Mouse (Mus musculus) cerebellum, adult 2 months (tissue): ENCODE results near the gene 4933428G20Rik. TPM values are rescaled to one million over a fixed set of nuclear protein-coding genes. Genes with fewer than 3 reads are reported as not detected.
A peak's percentile ranks its signal among the peaks of the same experiment; 100 is the strongest.

Experiments used
- DNase-seq, 2 experiments: peaks; one replicate each; pipeline ENCODE4 v3.0.0; 2021
- H3K27ac ChIP-seq: fragments of 200-500 bp; 2 replicates; pipeline ENCODE4 v1.5.1; 2012; ENCODE audit warnings: low read length, control low read depth, inconsistent platforms; ENCODE audit not compliant: insufficient read depth
- H3K27me3 ChIP-seq: fragments of 200-500 bp; 2 replicates; pipeline ENCODE4 v1.6.1; 2012; ENCODE audit warnings: inconsistent platforms, mild to moderate bottlenecking, low read length, moderate library complexity; ENCODE audit not compliant: control insufficient read depth, insufficient read depth
- H3K4me1 ChIP-seq: fragments of 200-500 bp; 2 replicates; pipeline ENCODE4 v1.6.1; 2011; ENCODE audit warnings: low read length; ENCODE audit not compliant: control insufficient read depth, insufficient read depth
- H3K4me3 ChIP-seq: fragments of 200-500 bp; replicated peaks from 2 replicates; pipeline ENCODE3; 2011; ENCODE audit warnings: mild to moderate bottlenecking, low read depth, low read length, control low read depth; ENCODE audit not compliant: insufficient read depth
- CTCF ChIP-seq: fragments of 200-500 bp; IDR thresholded peaks from 2 replicates; pipeline ENCODE4 v1.5.1; 2011; ENCODE audit warnings: low read depth, mild to moderate bottlenecking, control low read depth, low read length, moderate library complexity, borderline replicate concordance; ENCODE audit not compliant: insufficient read depth
- POLR2A ChIP-seq: fragments of 200-500 bp; IDR thresholded peaks from 2 replicates; pipeline ENCODE4 v1.6.1; 2011; ENCODE audit warnings: low read length, control low read depth, borderline replicate concordance; ENCODE audit not compliant: insufficient read depth
- WGBS: fragments of 180-500 bp; shearing (Covaris S2); methylation state at CpG from one replicate; pipeline ENCODE4 v1.1.7; 2018; 5-methylcytosine and 5-hydroxymethylcytosine counted together
- polyA plus RNA-seq: library from polyadenylated mRNA; depleted of rRNA; stranded (reverse); fragments of >200 nt; gene quantifications from 2 replicates; pipeline ENCODE4 v1.2.3, GENCODE M21; 2012

4933428G20Rik gene
- polyA plus RNA-seq, 1 experiment, result not detected

DNA sequence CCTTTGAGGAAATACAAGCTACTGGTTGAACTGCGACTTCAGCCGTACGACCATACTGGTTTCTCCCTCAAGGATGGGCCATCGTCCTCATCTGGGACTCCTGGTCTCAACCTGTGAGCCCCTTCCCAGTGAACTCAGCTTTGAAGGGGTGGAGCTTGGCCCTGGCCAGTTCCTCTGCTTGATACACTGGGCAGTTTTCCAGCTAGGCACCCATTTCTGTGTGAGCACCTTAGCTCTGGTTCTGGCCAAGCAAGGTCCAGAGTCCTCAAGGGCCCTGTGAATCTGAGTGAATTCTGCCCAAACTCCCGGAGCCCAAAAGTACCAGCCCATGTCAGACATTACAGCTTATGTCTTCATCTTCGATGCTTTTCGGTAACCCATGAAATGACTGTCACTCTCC lies 20.4 kb upstream of the 4933428G20Rik start:
- DNase-seq, result no peak
- Histone ChIP-seq H3K27ac (no peak overlapping the region), H3K27me3 (no peaks in the 10 kb centered on the region), H3K4me3 (no peak overlapping the region), H3K4me1 (peaks cover 42% of the 10 kb centered on the region)
- 85% methylated on average over 7 of the region's 7 CpGs for WGBS
- no peak for TF ChIP-seq CTCF

DNA sequence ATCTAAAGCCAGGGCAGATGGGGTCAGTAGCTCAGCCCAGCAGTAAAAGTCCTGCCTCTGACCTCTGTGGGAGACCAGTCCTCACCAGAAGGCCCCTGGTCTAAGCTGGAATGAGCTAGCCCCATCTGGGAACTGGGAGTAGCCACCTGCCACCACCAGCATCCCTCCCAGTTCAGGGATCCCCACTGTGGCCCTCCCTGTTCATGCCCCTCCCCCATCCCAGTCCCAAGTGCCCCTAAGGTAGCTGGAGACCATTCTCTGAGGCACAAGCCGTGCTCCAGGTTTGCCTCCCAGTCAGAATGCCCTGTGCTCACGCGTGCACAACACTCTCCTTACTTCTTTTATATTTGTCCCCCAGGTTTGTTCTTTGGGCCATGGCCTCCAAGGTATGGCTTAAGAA lies 12.9 kb upstream of the 4933428G20Rik start:
- TF ChIP-seq CTCF, result no peak
- TF ChIP-seq POLR2A, result no peak
- whole genome bisulfite sequencing, result 58% methylated on average over 3 of the region's 3 CpGs
- no peak for DNase-seq
- Histone ChIP-seq H3K4me3 (no peak overlapping the region), H3K4me1 (peaks cover 21% of the 10 kb centered on the region), H3K27ac (no peak overlapping the region), H3K27me3 (no peaks in the 10 kb centered on the region)

DNA sequence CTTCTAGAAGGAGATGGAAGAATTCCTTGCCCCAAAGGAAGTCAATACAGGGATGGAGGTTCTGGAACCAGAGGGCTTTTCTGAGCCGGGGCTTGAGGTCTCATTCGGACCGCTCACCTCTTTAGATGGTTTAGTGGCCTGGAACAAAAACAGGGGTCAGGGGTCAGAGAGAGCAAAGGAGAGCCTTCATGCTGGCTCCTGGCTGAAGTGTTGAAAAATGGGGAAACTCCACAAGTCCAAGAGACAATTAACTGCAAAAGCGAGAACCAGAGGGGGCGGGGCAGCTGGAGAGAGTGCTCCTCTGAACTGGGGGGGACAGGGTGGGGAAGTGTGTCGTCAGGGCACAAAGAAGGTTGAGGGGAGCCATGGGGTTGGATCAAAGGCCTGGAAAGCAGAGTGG lies 12.4 kb upstream of the 4933428G20Rik start:
- no peak overlapping the region for H3K27ac ChIP-seq
- H3K4me1 ChIP-seq, result peaks cover 21% of the 10 kb centered on the region
- DNase-seq, result no peak
- no peak overlapping the region for H3K4me3 ChIP-seq
- 55% methylated on average over 6 of the region's 6 CpGs for WGBS
- H3K27me3 ChIP-seq, result no peaks in the 10 kb centered on the region
- TF ChIP-seq POLR2A (no peak), CTCF (no peak)

DNA sequence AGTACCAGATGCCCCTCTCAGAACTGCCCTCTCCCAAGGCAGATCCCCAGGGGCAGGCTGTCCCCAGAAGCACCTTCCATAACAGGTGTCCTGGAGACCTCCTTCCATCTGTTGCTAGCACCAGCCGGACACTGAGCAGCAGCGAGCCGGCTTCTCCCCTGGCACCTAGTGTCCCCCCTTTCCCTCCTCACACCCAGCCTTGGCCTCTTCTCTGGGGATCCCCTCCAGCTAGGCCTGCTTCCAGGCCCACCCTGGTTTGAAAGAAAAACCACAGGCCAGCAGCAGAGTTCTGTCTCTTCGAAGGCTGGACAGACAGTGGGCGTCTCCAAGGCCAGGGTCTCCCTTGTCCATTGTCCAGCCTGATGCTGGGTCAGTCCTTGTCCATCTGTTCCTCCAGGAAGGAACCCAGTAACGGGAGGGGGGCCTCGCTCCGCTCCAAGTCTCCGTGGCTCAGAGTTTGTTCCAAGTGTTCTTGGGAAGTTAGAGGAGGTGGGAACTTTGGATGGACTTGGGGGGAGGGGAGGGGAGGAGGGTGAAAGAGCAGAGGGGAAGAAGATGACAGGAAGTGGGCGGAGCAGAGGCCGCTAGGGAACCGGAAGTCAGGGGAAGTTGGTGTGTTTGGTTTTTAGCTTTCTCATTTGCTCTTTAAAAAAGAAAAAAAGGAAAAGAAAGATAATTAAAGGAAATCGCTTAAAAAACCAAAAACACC lies 11.7 kb upstream of the 4933428G20Rik start:
- WGBS, result 14% methylated on average over 13 of the region's 13 CpGs
- H3K4me1 ChIP-seq, result peaks cover 21% of the 10 kb centered on the region
- TF ChIP-seq POLR2A, result no peak
- DNase-seq, result peak; percentile 51 to 57
- H3K27me3 ChIP-seq, result no peaks in the 10 kb centered on the region
- no peak overlapping the region for H3K4me3 ChIP-seq
- peak overlapping the region; percentile 49; the same call in 1 of the 2 replicates for H3K27ac ChIP-seq

DNA sequence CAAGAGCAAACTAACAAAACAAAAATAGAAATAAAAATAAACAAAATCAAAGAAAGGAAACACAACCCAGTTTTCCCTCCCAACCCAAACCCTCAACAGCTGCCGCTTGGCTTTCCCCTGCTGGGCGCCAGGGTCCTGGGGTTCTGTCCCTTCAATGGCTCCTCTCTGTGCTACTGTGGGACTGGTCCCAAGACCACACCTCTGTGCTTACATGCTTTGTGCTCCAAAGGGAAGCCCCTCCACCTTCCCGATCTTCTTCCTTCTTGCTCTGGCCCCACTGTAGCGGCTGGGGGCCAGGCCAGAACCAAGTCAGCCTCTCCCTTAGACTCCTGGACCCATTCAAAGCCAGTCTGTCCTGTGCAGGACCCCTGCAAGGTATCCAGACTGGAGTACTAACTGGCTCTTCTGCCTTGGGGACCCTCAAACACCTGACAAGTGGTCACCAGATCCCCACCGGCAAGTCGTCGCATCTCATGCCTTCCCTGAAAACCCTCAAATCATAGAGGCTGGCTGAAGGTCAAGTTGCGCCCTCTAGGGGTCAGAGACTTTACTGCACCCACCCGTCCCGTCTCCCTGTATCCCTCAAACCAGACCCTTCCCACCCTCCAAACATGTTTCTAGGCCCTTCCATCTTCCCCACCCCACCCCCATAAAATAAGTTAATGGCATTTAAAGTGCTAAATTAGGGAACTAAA lies 11.0 kb upstream of the 4933428G20Rik start:
- Histone ChIP-seq H3K27ac (no peak overlapping the region), H3K27me3 (no peaks in the 10 kb centered on the region)
- WGBS, result 19% methylated on average over 10 of the region's 10 CpGs

DNA sequence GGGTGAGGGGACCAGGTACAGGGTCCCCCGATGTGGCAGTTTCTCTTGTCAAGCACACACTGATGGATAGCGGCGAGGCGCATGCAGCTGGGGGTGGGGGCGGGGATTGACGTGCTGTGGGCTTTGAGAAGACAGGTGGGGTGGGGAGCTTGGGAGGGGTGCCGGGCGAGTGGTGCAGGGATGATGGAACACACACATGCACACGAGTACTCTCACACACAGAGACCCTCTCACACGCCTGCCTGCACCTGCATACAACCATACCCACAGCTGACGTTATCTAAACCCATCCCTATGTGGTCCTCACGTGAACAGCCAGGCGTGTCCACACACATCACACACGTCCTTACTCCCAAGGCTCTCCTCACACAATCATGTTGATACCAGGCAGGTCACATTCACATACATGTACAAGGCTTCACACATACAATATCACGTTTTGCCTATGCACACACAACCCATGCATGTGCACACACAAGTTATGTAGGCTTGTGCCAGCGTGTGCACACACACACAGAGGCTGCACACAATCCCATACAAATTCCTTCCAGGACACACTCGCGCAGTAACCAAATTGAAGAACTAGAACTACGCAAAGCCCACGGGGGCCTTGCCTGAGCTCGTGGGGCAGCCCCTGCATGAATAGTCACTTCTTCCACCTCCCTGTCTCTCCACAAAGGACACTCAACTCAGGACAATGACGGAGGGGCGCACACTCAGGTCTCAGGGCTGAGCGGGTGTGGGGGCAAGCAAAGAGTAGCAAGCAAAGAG lies 9.8 kb upstream of the 4933428G20Rik start:
- TF ChIP-seq POLR2A, result no peak
- TF ChIP-seq CTCF, result no peak; the same call in 1 of the 2 replicates
- Histone ChIP-seq H3K27ac (no peak overlapping the region), H3K4me3 (no peak overlapping the region), H3K4me1 (peaks cover 23% of the 10 kb centered on the region), H3K27me3 (no peaks in the 10 kb centered on the region)
- 43% methylated on average over 24 of the region's 24 CpGs for WGBS
- DNase-seq, result no peak

More for the DNA sequence above, 11.0 kb upstream of the 4933428G20Rik start:
- peak; percentile 72 to 86 for DNase-seq
- H3K4me1 ChIP-seq, result peaks cover 23% of the 10 kb centered on the region
- peak; percentile 83 for TF ChIP-seq CTCF
- no peak for TF ChIP-seq POLR2A
- no peak overlapping the region for H3K4me3 ChIP-seq

DNA sequence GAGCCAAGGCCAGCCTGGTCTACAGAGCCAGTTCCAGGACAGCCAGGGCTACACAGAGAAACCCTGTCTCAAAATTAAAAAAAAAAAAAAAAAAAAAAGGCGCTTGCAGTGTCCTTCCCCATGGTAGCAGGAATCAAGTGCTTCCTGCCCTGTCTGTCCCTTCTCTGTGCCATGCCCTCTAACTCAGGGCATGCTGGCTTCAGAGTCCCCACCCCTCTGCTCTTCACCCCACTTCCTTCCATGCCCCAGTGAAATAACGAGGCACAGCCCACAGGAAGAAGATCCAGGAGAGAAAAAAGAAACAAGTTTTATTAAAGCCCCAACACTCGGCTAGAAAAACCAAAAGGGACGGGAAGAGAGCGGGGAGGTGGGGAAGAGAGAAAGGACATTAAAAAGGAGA lies 8.9 kb upstream of the 4933428G20Rik start:
- H3K27me3 ChIP-seq, result no peaks in the 10 kb centered on the region
- 58% methylated on average over 5 of the region's 5 CpGs for WGBS
- H3K27ac ChIP-seq, result no peak overlapping the region

More for the DNA sequence above, 8.9 kb upstream of the 4933428G20Rik start:
- no peak for DNase-seq
- TF ChIP-seq CTCF, result no peak
- TF ChIP-seq POLR2A, result no peak
- H3K4me1 ChIP-seq, result peaks cover 23% of the 10 kb centered on the region
- no peak overlapping the region for H3K4me3 ChIP-seq
